Mouse (Mus musculus) liver, adult 2 months (tissue): ENCODE results near the gene Cmtm8.

Experiments
- CTCF ChIP-seq: fragments of 200-500 bp; IDR thresholded peaks from 2 replicates; pipeline ENCODE4 v1.5.1; 2011; ENCODE audit warnings: low read depth, low read length, control low read depth
- POLR2A ChIP-seq: fragments of 200-500 bp; IDR thresholded peaks from 2 replicates; pipeline ENCODE4 v1.6.1; 2011; ENCODE audit warnings: low read length, control low read depth; ENCODE audit not compliant: insufficient read depth; ENCODE audit errors: extremely low read depth

DNA sequence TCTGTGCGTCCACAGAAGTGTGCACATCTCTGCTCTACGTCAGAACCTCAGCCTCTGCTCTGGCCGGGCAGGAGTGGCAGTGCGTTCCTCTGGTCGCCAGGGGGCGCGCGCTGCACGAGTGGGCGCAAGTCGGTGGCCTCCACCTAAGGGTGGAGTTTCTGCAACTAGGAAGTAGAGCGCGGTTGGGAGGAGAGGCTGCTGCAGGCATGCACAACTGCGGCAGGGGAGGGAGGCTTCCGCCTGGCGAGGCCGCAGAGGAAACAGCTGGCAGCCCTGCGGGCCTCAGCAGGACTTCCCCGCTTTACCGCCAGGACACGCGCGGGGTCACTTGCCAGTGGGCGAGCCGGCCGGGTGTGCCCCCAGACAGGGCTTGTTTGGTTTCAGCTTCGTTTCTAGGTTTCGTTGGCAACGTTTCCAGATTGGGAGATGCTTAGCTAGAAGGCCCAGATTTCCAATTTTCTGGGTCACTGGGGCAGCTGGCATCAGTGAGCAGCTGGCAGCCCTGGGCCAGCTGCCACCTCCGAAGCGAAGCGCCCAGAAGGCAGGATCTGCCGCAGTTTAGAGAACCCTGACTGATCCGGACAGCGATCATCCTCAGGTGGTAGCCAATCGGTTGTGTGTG, 91.0 kb downstream of the Cmtm8 start:
- TF ChIP-seq CTCF (peak; percentile 94), POLR2A (no peak)
